Mouse (Mus musculus) left cerebral cortex, adult 2 months (tissue): ENCODE measurements around the gene Hes6. TPM values are rescaled to one million over a fixed set of nuclear protein-coding genes. Genes with fewer than 3 reads are reported as not detected.
A peak's percentile ranks its signal among the peaks of the same experiment; 100 is the strongest.

Source experiments
- DNase-seq, 2 experiments: peaks; one replicate each; pipeline ENCODE4 v3.0.0; 2021 to 2022; ENCODE audit warnings: low spot score in 2 of 2, mixed read lengths in 1 of 2; ENCODE audit errors: extremely low spot score in 1 of 2
- H3K27ac ChIP-seq: fragments of 200-600 bp; 2 replicates; pipeline ENCODE4 v1.8.1; 2022
- H3K4me3 ChIP-seq: fragments of 200-600 bp; 2 replicates; pipeline ENCODE4 v1.8.1; 2022
- CTCF ChIP-seq: fragments of 200-600 bp; IDR thresholded peaks from 2 replicates; pipeline ENCODE4 v1.8.1; 2022; ENCODE audit warnings: antibody characterized with exemption, mild to moderate bottlenecking, moderate library complexity
- intact Hi-C: fragments of 180-260 bp; cut with DNase I; formaldehyde crosslinking; loops from one replicate; pipeline ENCODE4 v1.15.1; 2025
- total RNA-seq, 2 experiments: library from RNA; stranded (reverse); gene quantifications; 2 replicates each; pipeline ENCODE4 v1.2.3; 2021

Gene Hes6
- total RNA-seq, 2 experiments from 2014 or later, result 13.4 to 14.6 TPM

- DNase-seq, result no peak
- Histone ChIP-seq H3K27ac (no peak overlapping the region), H3K4me3 (no peak overlapping the region)
- TF ChIP-seq CTCF, result no peak
- intact Hi-C loops, result no loop called here
Measured at GRCm38 (mm10) chr1:91437573-91437972, 23.7 kb upstream of the Hes6 start.

GRCm38 (mm10) chr1:91437083-91437400, 23.2 kb upstream of the Hes6 start:
- intact Hi-C loops, result no loop called here
- TF ChIP-seq CTCF, result no peak
- DNase-seq, result no peak
- Histone ChIP-seq H3K27ac (peak overlapping the region; percentile 83; the same call in 1 of the 2 replicates), H3K4me3 (no peak overlapping the region)

- H3K4me3 ChIP-seq, result no peak overlapping the region
- TF ChIP-seq CTCF, result no peak
- DNase-seq, result no peak
- H3K27ac ChIP-seq, result peak overlapping the region; percentile 83
- intact Hi-C loops, result no loop called here
Measured at GRCm38 (mm10) chr1:91436380-91437082, 22.7 kb upstream of the Hes6 start.

- no peak for TF ChIP-seq CTCF
- DNase-seq, result no peak
- Histone ChIP-seq H3K27ac (peak overlapping the region; percentile 83), H3K4me3 (no peak overlapping the region)
- intact Hi-C loops, result no loop called here
Measured at GRCm38 (mm10) chr1:91435606-91436130, 21.8 kb upstream of the Hes6 start.

- DNase-seq, result no peak
- H3K27ac ChIP-seq, result no peak overlapping the region
Measured at GRCm38 (mm10) chr1:91434905-91435304, 21.1 kb upstream of the Hes6 start.

GRCm38 (mm10) chr1:91430761-91431160, 16.9 kb upstream of the Hes6 start:
- H3K27ac ChIP-seq, result no peak overlapping the region
- DNase-seq, result no peak
- intact Hi-C loops, result no loop called here
- no peak for TF ChIP-seq CTCF
- H3K4me3 ChIP-seq, result no peak overlapping the region

More at GRCm38 (mm10) chr1:91434905-91435304, 21.1 kb upstream of the Hes6 start:
- intact Hi-C loops, result no loop called here
- TF ChIP-seq CTCF, result no peak
- no peak overlapping the region for H3K4me3 ChIP-seq

- Histone ChIP-seq H3K27ac (no peak overlapping the region), H3K4me3 (no peak overlapping the region)
- no peak for TF ChIP-seq CTCF
- no peak for DNase-seq
- intact Hi-C loops, result no loop called here
Measured at GRCm38 (mm10) chr1:91429212-91429611, 15.4 kb upstream of the Hes6 start.

GRCm38 (mm10) chr1:91428614-91429013, 14.8 kb upstream of the Hes6 start:
- peak; percentile 91 for TF ChIP-seq CTCF
- no peak overlapping the region for H3K27ac ChIP-seq
- intact Hi-C loops, result loop anchor here (1.0 kb wide), 2 partner anchors 31 to 55 kb away; partner anchors contain the start of gene Per2
- no peak overlapping the region for H3K4me3 ChIP-seq
- peak; percentile 74 to 77 for DNase-seq

- intact Hi-C loops, result no loop called here
- no peak for DNase-seq
- no peak for TF ChIP-seq CTCF
- no peak overlapping the region for H3K27ac ChIP-seq
- no peak overlapping the region for H3K4me3 ChIP-seq
Measured at GRCm38 (mm10) chr1:91426397-91426796, 12.6 kb upstream of the Hes6 start.

GRCm38 (mm10) chr1:91420601-91421065, 6.8 kb upstream of the Hes6 start:
- TF ChIP-seq CTCF, result no peak
- no peak overlapping the region for H3K27ac ChIP-seq
- no peak for DNase-seq
- H3K4me3 ChIP-seq, result no peak overlapping the region
- intact Hi-C loops, result no loop called here

- Histone ChIP-seq H3K27ac (no peak overlapping the region), H3K4me3 (no peak overlapping the region)
- no peak for DNase-seq
- no peak for TF ChIP-seq CTCF
- intact Hi-C loops, result no loop called here
Measured at GRCm38 (mm10) chr1:91419862-91420600, 6.2 kb upstream of the Hes6 start.

GRCm38 (mm10) chr1:91417991-91418390, 4.2 kb upstream of the Hes6 start:
- DNase-seq, result no peak
- H3K27ac ChIP-seq, result no peak overlapping the region
- TF ChIP-seq CTCF, result no peak
- intact Hi-C loops, result no loop called here
- H3K4me3 ChIP-seq, result no peak overlapping the region
